Mouse (Mus musculus): Measurements from ENCODE around the gene Trpc1. TPM values are rescaled to one million over a fixed set of nuclear protein-coding genes. Genes with fewer than 3 reads are reported as not detected.

Trpc1 gene
- polyA plus RNA-seq, 1 experiment from 2014 or later, result 1.2 TPM

- no peak overlapping the region for H3K27ac ChIP-seq (replicated peaks)
- H3K27me3 ChIP-seq (ENCODE audit: control insufficient read depth, insufficient read depth, low read length), result no peaks in the 10 kb centered on the region
- H3K36me3 ChIP-seq (ENCODE audit: control insufficient read depth, insufficient read depth, low read length), result no peaks in the 10 kb centered on the region
- H3K9me3 ChIP-seq (ENCODE audit: control insufficient read depth, low read length), result no peaks in the 10 kb centered on the region
- DNase-seq (ENCODE audit: low spot score) (no peak), ATAC-seq (ENCODE audit: low FRiP score, low TSS enrichment) (no peak)
- WGBS, result 74% methylated on average over 15 of the region's 15 CpGs
- H3K4me2 ChIP-seq (replicated peaks; ENCODE audit: low read depth), result no peak overlapping the region
- H3K4me1 ChIP-seq (replicated peaks; ENCODE audit: control insufficient read depth, insufficient read depth), result no peaks in the 10 kb centered on the region
- H3K4me3 ChIP-seq (ENCODE audit: low read depth, low read length), result no peak overlapping the region
- no peak overlapping the region for H3K9ac ChIP-seq (ENCODE audit: low read length)
- no peak for TF ChIP-seq EP300 (optimal IDR thresholded peaks at IDR 0.05)
These were observed 55.2 kb downstream of the Trpc1 start for GRCm38 (mm10) chr9:95695023-95695422.

GRCm38 (mm10) chr9:95694526-95694925, 55.6 kb downstream of the Trpc1 start:
- H3K4me1 ChIP-seq (replicated peaks; ENCODE audit: control insufficient read depth, insufficient read depth), result no peaks in the 10 kb centered on the region
- WGBS, result 60% methylated on average over 12 of the region's 12 CpGs
- H3K27ac ChIP-seq (replicated peaks), result no peak overlapping the region
- DNase-seq (ENCODE audit: low spot score), result no peak
- no peaks in the 10 kb centered on the region for H3K36me3 ChIP-seq (ENCODE audit: control insufficient read depth, insufficient read depth, low read length)
- no peaks in the 10 kb centered on the region for H3K9me3 ChIP-seq (ENCODE audit: control insufficient read depth, low read length)
- no peak overlapping the region for H3K4me3 ChIP-seq (ENCODE audit: low read depth, low read length)
- no peak overlapping the region for H3K9ac ChIP-seq (ENCODE audit: low read length)
- no peak for TF ChIP-seq EP300 (optimal IDR thresholded peaks at IDR 0.05)
- no peak for TF ChIP-seq CTCF (IDR thresholded peaks at IDR 0.05; ENCODE audit: low read depth)
- H3K27me3 ChIP-seq (ENCODE audit: control insufficient read depth, insufficient read depth, low read length), result no peaks in the 10 kb centered on the region
- ATAC-seq (ENCODE audit: low FRiP score, low TSS enrichment), result no peak
- H3K4me2 ChIP-seq (replicated peaks; ENCODE audit: low read depth), result no peak overlapping the region; the same call in 1 of the 2 replicates

DNA sequence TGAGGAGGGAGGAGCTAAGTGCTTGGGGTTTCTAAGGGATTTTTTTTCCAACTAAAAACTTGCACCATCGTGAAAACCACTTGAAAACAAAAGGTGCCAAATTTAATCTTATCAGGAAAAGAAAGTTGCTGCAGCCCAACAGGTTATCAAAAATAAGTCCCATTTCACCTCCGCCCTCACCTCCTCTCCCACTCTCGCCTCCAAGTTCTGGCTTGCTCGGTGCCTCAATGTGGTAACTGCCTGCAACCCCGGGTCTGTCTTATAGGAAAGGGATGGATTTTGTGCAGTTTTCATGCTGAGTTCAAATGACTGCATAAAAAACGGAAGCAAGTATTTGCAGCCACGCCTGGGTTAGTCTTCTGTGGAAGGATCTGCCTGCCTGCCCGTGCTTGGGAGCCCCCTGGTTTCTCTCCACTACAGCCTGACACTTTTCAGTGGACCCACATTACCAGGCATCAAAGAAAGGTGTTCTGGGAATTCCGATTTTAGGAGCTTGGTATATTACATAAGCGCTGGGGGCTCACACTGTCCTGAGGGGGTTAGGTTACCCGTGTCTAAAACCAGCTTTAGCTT, 56.6 kb downstream of the Trpc1 start:
- no peak for TF ChIP-seq EP300 (optimal IDR thresholded peaks at IDR 0.05)
- TF ChIP-seq CTCF (IDR thresholded peaks at IDR 0.05; ENCODE audit: low read depth), result no peak
- Histone ChIP-seq H3K4me3 (ENCODE audit: low read depth, low read length) (no peak overlapping the region), H3K27ac (replicated peaks) (no peak overlapping the region), H3K27me3 (ENCODE audit: control insufficient read depth, insufficient read depth, low read length) (no peaks in the 10 kb centered on the region), H3K4me1 (replicated peaks; ENCODE audit: control insufficient read depth, insufficient read depth) (no peaks in the 10 kb centered on the region), H3K36me3 (ENCODE audit: control insufficient read depth, insufficient read depth, low read length) (no peaks in the 10 kb centered on the region), H3K4me2 (replicated peaks; ENCODE audit: low read depth) (peak overlapping the region; percentile 37), H3K9me3 (ENCODE audit: control insufficient read depth, low read length) (no peaks in the 10 kb centered on the region), H3K9ac (ENCODE audit: low read length) (no peak overlapping the region)
- no peak for ATAC-seq (ENCODE audit: low FRiP score, low TSS enrichment)
- 51% methylated on average over 11 of the region's 11 CpGs for WGBS
- no peak for DNase-seq (ENCODE audit: low spot score)

GRCm38 (mm10) chr9:95692823-95693222, 57.4 kb downstream of the Trpc1 start:
- Histone ChIP-seq H3K27me3 (ENCODE audit: control insufficient read depth, insufficient read depth, low read length) (no peaks in the 10 kb centered on the region), H3K36me3 (ENCODE audit: control insufficient read depth, insufficient read depth, low read length) (no peaks in the 10 kb centered on the region), H3K9ac (ENCODE audit: low read length) (no peak overlapping the region), H3K27ac (replicated peaks) (no peak overlapping the region), H3K4me1 (replicated peaks; ENCODE audit: control insufficient read depth, insufficient read depth) (no peaks in the 10 kb centered on the region), H3K4me3 (ENCODE audit: low read depth, low read length) (no peak overlapping the region), H3K4me2 (replicated peaks; ENCODE audit: low read depth) (no peak overlapping the region), H3K9me3 (ENCODE audit: control insufficient read depth, low read length) (no peaks in the 10 kb centered on the region)
- no peak for DNase-seq (ENCODE audit: low spot score)
- no peak for TF ChIP-seq CTCF (IDR thresholded peaks at IDR 0.05; ENCODE audit: low read depth)
- TF ChIP-seq EP300 (optimal IDR thresholded peaks at IDR 0.05), result no peak
- 64% methylated on average over 8 of the region's 8 CpGs for WGBS
- no peak for ATAC-seq (ENCODE audit: low FRiP score, low TSS enrichment)

DNA sequence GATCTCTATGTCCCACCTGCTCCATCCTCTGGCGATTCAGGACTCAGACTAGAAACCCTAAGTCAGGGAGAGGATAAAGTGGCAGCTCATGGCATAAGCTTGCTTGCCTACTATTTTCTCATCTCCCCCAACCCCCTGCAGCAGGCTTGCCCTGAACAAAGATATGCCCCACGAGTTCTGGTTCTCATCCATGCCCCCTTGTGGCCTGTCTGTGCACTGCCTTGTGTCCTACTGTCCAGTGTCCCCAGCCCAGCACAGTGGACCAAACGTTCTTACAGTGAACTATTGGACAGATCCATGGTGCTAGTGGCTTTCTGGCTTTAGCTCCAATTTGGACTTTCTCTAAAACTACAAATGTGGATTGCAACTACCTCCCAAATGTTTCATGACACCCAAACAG, 62.1 kb downstream of the Trpc1 start:
- TF ChIP-seq EP300 (optimal IDR thresholded peaks at IDR 0.05) (no peak), CTCF (IDR thresholded peaks at IDR 0.05; ENCODE audit: low read depth) (peak; percentile 70)
- peak; percentile 26 for DNase-seq (ENCODE audit: low spot score)
- H3K36me3 ChIP-seq (ENCODE audit: control insufficient read depth, insufficient read depth, low read length), result no peaks in the 10 kb centered on the region
- ATAC-seq (ENCODE audit: low FRiP score, low TSS enrichment), result no peak
- WGBS, result 47% methylated on average over 3 of the region's 3 CpGs
- no peaks in the 10 kb centered on the region for H3K27me3 ChIP-seq (ENCODE audit: control insufficient read depth, insufficient read depth, low read length)
- no peak overlapping the region for H3K9ac ChIP-seq (ENCODE audit: low read length)
- no peaks in the 10 kb centered on the region for H3K4me1 ChIP-seq (replicated peaks; ENCODE audit: control insufficient read depth, insufficient read depth)
- H3K27ac ChIP-seq (replicated peaks), result no peak overlapping the region
- no peak overlapping the region for H3K4me2 ChIP-seq (replicated peaks; ENCODE audit: low read depth)
- H3K4me3 ChIP-seq (ENCODE audit: low read depth, low read length), result no peak overlapping the region
- no peaks in the 10 kb centered on the region for H3K9me3 ChIP-seq (ENCODE audit: control insufficient read depth, low read length)

DNA sequence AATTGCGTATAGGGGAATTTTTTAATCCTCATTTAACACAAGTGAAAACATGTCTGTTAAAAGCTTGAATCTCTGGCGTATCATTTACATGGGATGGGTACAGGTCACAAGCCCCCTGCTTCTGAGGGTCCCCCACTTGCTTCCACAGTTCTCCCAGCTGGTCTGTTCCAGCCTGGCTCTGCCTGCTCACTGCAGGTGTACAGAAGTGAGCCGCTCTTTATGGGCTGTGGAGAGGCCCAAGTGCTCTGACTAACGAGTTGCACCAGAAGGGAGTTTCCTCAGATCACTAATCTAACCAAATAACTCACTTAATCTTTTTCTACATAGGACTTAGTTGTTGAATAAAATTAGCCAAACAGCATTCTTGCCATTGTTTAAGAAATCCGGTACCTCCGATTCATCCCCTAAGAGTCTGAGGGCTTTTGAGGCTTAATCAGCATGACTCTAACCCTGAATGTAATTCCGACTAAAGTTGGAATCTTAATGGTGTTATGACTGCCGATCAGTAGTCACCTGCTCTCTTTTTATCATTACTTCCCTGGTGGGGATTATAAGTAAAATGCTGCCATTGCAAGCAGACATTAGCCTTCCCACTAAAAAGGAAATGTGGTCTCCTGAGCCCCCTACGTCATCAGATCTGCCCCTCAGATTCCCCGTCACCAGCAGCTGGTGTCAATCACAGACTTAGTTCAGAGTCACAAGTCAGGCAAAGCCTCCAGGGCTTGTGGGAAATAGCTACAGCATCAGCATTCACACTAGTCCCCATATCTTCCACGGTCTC, 64.3 kb downstream of the Trpc1 start:
- no peak overlapping the region for H3K27ac ChIP-seq (replicated peaks)
- H3K9ac ChIP-seq (ENCODE audit: low read length), result no peak overlapping the region
- no peak for DNase-seq (ENCODE audit: low spot score)
- 44% methylated on average over 11 of the region's 11 CpGs for WGBS
- H3K4me3 ChIP-seq (ENCODE audit: low read depth, low read length), result no peak overlapping the region
- H3K27me3 ChIP-seq (ENCODE audit: control insufficient read depth, insufficient read depth, low read length), result no peaks in the 10 kb centered on the region
- no peaks in the 10 kb centered on the region for H3K9me3 ChIP-seq (ENCODE audit: control insufficient read depth, low read length)
- TF ChIP-seq CTCF (IDR thresholded peaks at IDR 0.05; ENCODE audit: low read depth), result no peak
- H3K4me1 ChIP-seq (replicated peaks; ENCODE audit: control insufficient read depth, insufficient read depth), result no peaks in the 10 kb centered on the region
- ATAC-seq (ENCODE audit: low FRiP score, low TSS enrichment), result no peak
- no peak overlapping the region for H3K4me2 ChIP-seq (replicated peaks; ENCODE audit: low read depth)
- H3K36me3 ChIP-seq (ENCODE audit: control insufficient read depth, insufficient read depth, low read length), result no peaks in the 10 kb centered on the region
